Mouse (Mus musculus): ENCODE measurements at regions not wholly inside any gene's neighbourhood (a gene's known extent, or its start where the extent isn't known, plus 50 kb on each side); places are given as distances from the start of the nearest gene placed in this dataset.

- TF ChIP-seq ELF1 (IDR thresholded peaks at IDR 0.05; ENCODE audit: low read depth, low read length) (no peak), POLR2A (IDR thresholded peaks at IDR 0.05; ENCODE audit: control insufficient read depth in 1 of 2, insufficient read depth in 1 of 2, low read depth in 1 of 2, low read length in 2 of 2, poor library complexity in 1 of 2) (no peak), ZC3H11A (IDR thresholded peaks at IDR 0.05; ENCODE audit: low read depth, low read length) (no peak), MAFK (IDR thresholded peaks at IDR 0.05; ENCODE audit: borderline replicate concordance, low read depth, low read length) (no peak), EP300 (IDR thresholded peaks at IDR 0.05; ENCODE audit: low read depth in 1 of 2, low read length in 2 of 2) (no peak), USF2 (IDR thresholded peaks at IDR 0.05; ENCODE audit: borderline replicate concordance in 1 of 2, insufficient read depth in 1 of 2, low read depth in 1 of 2, low read length in 2 of 2) (no peak), CHD2 (IDR thresholded peaks at IDR 0.05; ENCODE audit: low read length) (no peak), RCOR1 (IDR thresholded peaks at IDR 0.05; ENCODE audit: low read depth, low read length) (no peak), UBTF (IDR thresholded peaks at IDR 0.05; ENCODE audit: borderline replicate concordance, insufficient read depth, low read depth, low read length) (no peak), CTCF (IDR thresholded peaks at IDR 0.05 in 2 of 3, conservative IDR thresholded peaks at IDR 0.05 in 1 of 3; ENCODE audit: control insufficient read depth in 1 of 3, insufficient read depth in 1 of 3, low read depth in 2 of 3, low read length in 3 of 3, poor library complexity in 1 of 3, severe bottlenecking in 1 of 3) (no peak), POLR2AphosphoS5 (IDR thresholded peaks at IDR 0.05; ENCODE audit: borderline replicate concordance, low read depth, low read length) (no peak), HCFC1 (IDR thresholded peaks at IDR 0.05; ENCODE audit: low read depth, low read length) (no peak), USF1 (IDR thresholded peaks at IDR 0.05; ENCODE audit: low read depth, low read length) (no peak), MAX (IDR thresholded peaks at IDR 0.05; ENCODE audit: low read length) (no peak), RAD21 (IDR thresholded peaks at IDR 0.05; ENCODE audit: low read depth, low read length) (no peak), TBP (IDR thresholded peaks at IDR 0.05; ENCODE audit: low read depth, low read length) (no peak), POLR2AphosphoS2 (IDR thresholded peaks at IDR 0.05; ENCODE audit: low read length) (no peak), MEF2A (IDR thresholded peaks at IDR 0.05; ENCODE audit: extremely low read depth, insufficient replicate concordance, low read depth, low read length, poor library complexity, severe bottlenecking) (no peak), E2F4 (IDR thresholded peaks at IDR 0.05; ENCODE audit: borderline replicate concordance, low read depth, low read length) (no peak), CHD1 (IDR thresholded peaks at IDR 0.05; ENCODE audit: low read depth, low read length) (no peak)
- Histone ChIP-seq H3K9ac (ENCODE audit: control insufficient read depth, low read depth, low read length, poor library complexity, severe bottlenecking) (no peak overlapping the region), H3K4me3 (ENCODE audit: control insufficient read depth in 1 of 2, insufficient read depth in 1 of 2, low read depth in 2 of 2, low read length in 2 of 2) (no peak overlapping the region), H3K79me2 (ENCODE audit: control insufficient read depth, insufficient read depth, low read length, poor library complexity) (no peaks in the 10 kb centered on the region), H3K4me1 (ENCODE audit: control insufficient read depth in 1 of 2, insufficient read depth in 2 of 2, low read length in 2 of 2) (no peaks in the 10 kb centered on the region), H3K27ac (ENCODE audit: control insufficient read depth, low read depth, low read length) (no peak overlapping the region), H3K27me3 (ENCODE audit: control insufficient read depth in 1 of 2, insufficient read depth in 2 of 2, low read length in 2 of 2) (no peaks in the 10 kb centered on the region), H3K9me3 (replicated peaks; ENCODE audit: insufficient read depth, low read length) (no peaks in the 10 kb centered on the region), H3K36me3 (ENCODE audit: control insufficient read depth in 1 of 2, insufficient read depth in 2 of 2, low read length in 2 of 2) (no peaks in the 10 kb centered on the region)
- no peak for DNase-seq (ENCODE audit: low read depth, low spot score)
Observed at GRCm38 (mm10) chr3:16103180-16103579, 96.9 kb upstream of the Gm5150 start.

GRCm38 (mm10) chr3:16086550-16086949 is 80.3 kb upstream of the Gm5150 start:
- H3K36me3 ChIP-seq (ENCODE audit: control insufficient read depth in 1 of 2, insufficient read depth in 2 of 2, low read length in 2 of 2): no peaks in the 10 kb centered on the region
- H3K9me3 ChIP-seq (replicated peaks; ENCODE audit: insufficient read depth, low read length): no peaks in the 10 kb centered on the region
- DNase-seq (ENCODE audit: low read depth, low spot score): peak; percentile 61
- no peak overlapping the region for H3K9ac ChIP-seq (ENCODE audit: control insufficient read depth, low read depth, low read length, poor library complexity, severe bottlenecking)
- no peaks in the 10 kb centered on the region for H3K4me1 ChIP-seq (ENCODE audit: control insufficient read depth in 1 of 2, insufficient read depth in 2 of 2, low read length in 2 of 2)
- peak overlapping the region; percentile 45 to 54; a peak in 3 of 4 replicates for H3K4me3 ChIP-seq (ENCODE audit: control insufficient read depth in 1 of 2, insufficient read depth in 1 of 2, low read depth in 2 of 2, low read length in 2 of 2)
- H3K27me3 ChIP-seq (ENCODE audit: control insufficient read depth in 1 of 2, insufficient read depth in 2 of 2, low read length in 2 of 2): no peaks in the 10 kb centered on the region
- H3K79me2 ChIP-seq (ENCODE audit: control insufficient read depth, insufficient read depth, low read length, poor library complexity): no peaks in the 10 kb centered on the region
- H3K27ac ChIP-seq (ENCODE audit: control insufficient read depth, low read depth, low read length): no peak overlapping the region
- TF ChIP-seq NELFE (IDR thresholded peaks at IDR 0.05; ENCODE audit: low read depth, low read length): no peak
- TF ChIP-seq MEF2A (IDR thresholded peaks at IDR 0.05; ENCODE audit: extremely low read depth, insufficient replicate concordance, low read depth, low read length, poor library complexity, severe bottlenecking): no peak
- no peak for TF ChIP-seq TCF12 (IDR thresholded peaks at IDR 0.05; ENCODE audit: low read depth, low read length)
- TF ChIP-seq USF1 (IDR thresholded peaks at IDR 0.05; ENCODE audit: low read depth, low read length): no peak
- TF ChIP-seq MYC (IDR thresholded peaks at IDR 0.05; ENCODE audit: low read depth, low read length): no peak
- no peak for TF ChIP-seq USF2 (IDR thresholded peaks at IDR 0.05; ENCODE audit: borderline replicate concordance in 1 of 2, insufficient read depth in 1 of 2, low read depth in 1 of 2, low read length in 2 of 2)
- no peak for TF ChIP-seq MYB (IDR thresholded peaks at IDR 0.05; ENCODE audit: low read depth, low read length)
- TF ChIP-seq EP300 (IDR thresholded peaks at IDR 0.05; ENCODE audit: low read depth in 1 of 2, low read length in 2 of 2): no peak
- no peak for TF ChIP-seq CHD2 (IDR thresholded peaks at IDR 0.05; ENCODE audit: low read length)
- no peak for TF ChIP-seq ELF1 (IDR thresholded peaks at IDR 0.05; ENCODE audit: low read depth, low read length)
- peak in 2 of 3 experiments; percentile 28 to 67; a peak in 3 of 6 replicates for TF ChIP-seq CTCF (IDR thresholded peaks at IDR 0.05 in 2 of 3, conservative IDR thresholded peaks at IDR 0.05 in 1 of 3; ENCODE audit: control insufficient read depth in 1 of 3, insufficient read depth in 1 of 3, low read depth in 2 of 3, low read length in 3 of 3, poor library complexity in 1 of 3, severe bottlenecking in 1 of 3)
- TF ChIP-seq NRF1 (IDR thresholded peaks at IDR 0.05; ENCODE audit: insufficient read depth, low read depth, low read length, poor library complexity, severe bottlenecking): no peak
- TF ChIP-seq JUND (IDR thresholded peaks at IDR 0.05; ENCODE audit: low read depth, low read length): no peak
- no peak for TF ChIP-seq ZMIZ1 (IDR thresholded peaks at IDR 0.05; ENCODE audit: low read depth, low read length)
- TF ChIP-seq RAD21 (IDR thresholded peaks at IDR 0.05; ENCODE audit: low read depth, low read length): peak; percentile 68
- TF ChIP-seq ZC3H11A (IDR thresholded peaks at IDR 0.05; ENCODE audit: low read depth, low read length): peak; percentile 35
- no peak for TF ChIP-seq POLR2A (IDR thresholded peaks at IDR 0.05; ENCODE audit: control insufficient read depth in 1 of 2, insufficient read depth in 1 of 2, low read depth in 1 of 2, low read length in 2 of 2, poor library complexity in 1 of 2)
- TF ChIP-seq UBTF (IDR thresholded peaks at IDR 0.05; ENCODE audit: borderline replicate concordance, insufficient read depth, low read depth, low read length): no peak
- TF ChIP-seq SMC3 (IDR thresholded peaks at IDR 0.05; ENCODE audit: low read depth, low read length): peak; percentile 54
- TF ChIP-seq CHD1 (IDR thresholded peaks at IDR 0.05; ENCODE audit: low read depth, low read length): no peak
- no peak for TF ChIP-seq MAFK (IDR thresholded peaks at IDR 0.05; ENCODE audit: borderline replicate concordance, low read depth, low read length)
